Mouse (Mus musculus) kidney, adult 2 months (tissue): ENCODE results near the gene 1110065P20Rik. TPM values are rescaled to one million over a fixed set of nuclear protein-coding genes. Genes with fewer than 3 reads are reported as not detected.

Source experiments
- DNase-seq: peaks from one replicate; pipeline ENCODE4 v3.0.0; 2021
- H3K27ac ChIP-seq: fragments of 200-500 bp; 2 replicates; pipeline ENCODE4 v1.5.1; 2012; ENCODE audit warnings: low read depth, low read length, control low read depth, inconsistent platforms; ENCODE audit not compliant: insufficient read depth
- H3K27me3 ChIP-seq: fragments of 200-500 bp; replicated peaks from 2 replicates; pipeline ENCODE4 v1.6.1; 2012; ENCODE audit warnings: mild to moderate bottlenecking, moderate library complexity, low read length, inconsistent platforms; ENCODE audit not compliant: control insufficient read depth, insufficient read depth
- H3K36me3 ChIP-seq: fragments of 200-500 bp; 2 replicates; pipeline ENCODE4 v1.6.1; 2012; ENCODE audit warnings: mild to moderate bottlenecking, moderate library complexity, low read length, inconsistent platforms; ENCODE audit not compliant: control insufficient read depth, insufficient read depth
- H3K4me1 ChIP-seq: fragments of 200-500 bp; 2 replicates; pipeline ENCODE4 v1.6.1; 2011; ENCODE audit warnings: low read length; ENCODE audit not compliant: control insufficient read depth, insufficient read depth
- H3K4me3 ChIP-seq: fragments of 200-500 bp; 2 replicates; pipeline ENCODE4 v1.5.1; 2011; ENCODE audit warnings: mild to moderate bottlenecking, low read depth, low read length, control low read depth; ENCODE audit not compliant: insufficient read depth
- CTCF ChIP-seq: fragments of 200-500 bp; conservative IDR thresholded peaks from 2 replicates; pipeline ENCODE4 v1.5.1; 2011; ENCODE audit warnings: low read depth, mild to moderate bottlenecking, control low read depth, low read length, moderate library complexity, mixed read lengths; ENCODE audit not compliant: insufficient read depth, insufficient read length
- POLR2A ChIP-seq: fragments of 200-500 bp; IDR thresholded peaks from one replicate; pipeline ENCODE4 v1.6.1; 2011; ENCODE audit warnings: low read depth, low read length, control low read depth
- WGBS: fragments of 180-500 bp; shearing (Covaris S2); methylation state at CpG from one replicate; pipeline ENCODE4 v1.1.7; 2018; 5-methylcytosine and 5-hydroxymethylcytosine counted together
- polyA plus RNA-seq: library from polyadenylated mRNA; depleted of rRNA; stranded (reverse); fragments of >200 nt; gene quantifications from 2 replicates; pipeline ENCODE4 v1.2.3, GENCODE M21; 2012

Gene 1110065P20Rik
- polyA plus RNA-seq, 1 experiment = 57.8 TPM

- Histone ChIP-seq H3K27me3 (no peaks in the 10 kb centered on the region), H3K4me1 (no peaks in the 10 kb centered on the region), H3K4me3 (no peak overlapping the region), H3K27ac (no peak overlapping the region), H3K36me3 (no peaks in the 10 kb centered on the region)
- DNase-seq = no peak
- no peak for TF ChIP-seq CTCF
- no peak for TF ChIP-seq POLR2A
- 68% methylated on average over 7 of the region's 7 CpGs for WGBS
These were observed 37.7 kb upstream of the 1110065P20Rik start for GRCm38 (mm10) chr4:124888702-124889101.

GRCm38 (mm10) chr4:124882151-124882729 is 31.2 kb upstream of the 1110065P20Rik start:
- H3K36me3 ChIP-seq = no peaks in the 10 kb centered on the region
- no peak overlapping the region for H3K27ac ChIP-seq
- 3% methylated on average over 37 of the region's 37 CpGs for WGBS
- no peaks in the 10 kb centered on the region; the same call in 1 of the 2 replicates for H3K27me3 ChIP-seq
- H3K4me3 ChIP-seq = no peak overlapping the region
- no peaks in the 10 kb centered on the region for H3K4me1 ChIP-seq
- no peak for TF ChIP-seq POLR2A
- no peak for TF ChIP-seq CTCF
- DNase-seq = peak; percentile 8

- Histone ChIP-seq H3K27ac (no peak overlapping the region), H3K27me3 (no peaks in the 10 kb centered on the region; the same call in 1 of the 2 replicates), H3K36me3 (no peaks in the 10 kb centered on the region), H3K4me3 (no peak overlapping the region), H3K4me1 (no peaks in the 10 kb centered on the region)
- DNase-seq = no peak
- no peak for TF ChIP-seq CTCF
- no peak for TF ChIP-seq POLR2A
- WGBS = 2% methylated on average over 37 of the region's 37 CpGs
These were observed 30.4 kb upstream of the 1110065P20Rik start for GRCm38 (mm10) chr4:124881341-124881908.

GRCm38 (mm10) chr4:124880599-124880998 is 29.6 kb upstream of the 1110065P20Rik start, which contains the start of gene Epha10:
TSS of gene Epha10 (plus strand) at chr4:124880899.
- WGBS = 6% methylated on average over 11 of the region's 11 CpGs
- H3K36me3 ChIP-seq = no peaks in the 10 kb centered on the region
- no peak within 1 kb of the TSS for H3K4me3 ChIP-seq
- no peaks in the 10 kb centered on the region for H3K4me1 ChIP-seq
- no peaks in the 10 kb centered on the region; the same call in 1 of the 2 replicates for H3K27me3 ChIP-seq
- H3K27ac ChIP-seq = no peak within 1 kb of the TSS
- no peak for DNase-seq
- TF ChIP-seq CTCF (no peak), POLR2A (no peak)

GRCm38 (mm10) chr4:124872719-124873118 is 21.7 kb upstream of the 1110065P20Rik start:
- 94% methylated on average over 1 of the region's 1 CpGs for WGBS
- TF ChIP-seq CTCF (no peak), POLR2A (no peak)
- no peaks in the 10 kb centered on the region for H3K4me1 ChIP-seq
- H3K4me3 ChIP-seq = no peak overlapping the region
- H3K27me3 ChIP-seq = no peaks in the 10 kb centered on the region
- no peaks in the 10 kb centered on the region for H3K36me3 ChIP-seq
- no peak for DNase-seq
- no peak overlapping the region for H3K27ac ChIP-seq

GRCm38 (mm10) chr4:124861283-124862188 is 10.5 kb upstream of the 1110065P20Rik start, which contains the start of gene Maneal:
TSS of gene Maneal (minus strand) at chr4:124862171.
- TF ChIP-seq POLR2A = no peak
- TF ChIP-seq CTCF = no peak
- H3K36me3 ChIP-seq = no peaks in the 10 kb centered on the region; the same call in 1 of the 2 replicates
- no peaks in the 10 kb centered on the region for H3K4me1 ChIP-seq
- H3K27me3 ChIP-seq = no peaks in the 10 kb centered on the region; the same call in 1 of the 2 replicates
- WGBS = 4% methylated on average over 76 of the region's 77 CpGs
- DNase-seq = no peak
- no peak within 1 kb of the TSS for H3K27ac ChIP-seq
- peak within 1 kb of the TSS; percentile 29; the same call in 1 of the 2 replicates for H3K4me3 ChIP-seq
